Mouse (Mus musculus): Measurements from ENCODE around the gene Stard9. TPM values are rescaled to one million over a fixed set of nuclear protein-coding genes. Genes with fewer than 3 reads are reported as not detected.

Stard9 gene
- polyA plus RNA-seq, 1 experiment from 2014 or later: 4.5 TPM

DNA sequence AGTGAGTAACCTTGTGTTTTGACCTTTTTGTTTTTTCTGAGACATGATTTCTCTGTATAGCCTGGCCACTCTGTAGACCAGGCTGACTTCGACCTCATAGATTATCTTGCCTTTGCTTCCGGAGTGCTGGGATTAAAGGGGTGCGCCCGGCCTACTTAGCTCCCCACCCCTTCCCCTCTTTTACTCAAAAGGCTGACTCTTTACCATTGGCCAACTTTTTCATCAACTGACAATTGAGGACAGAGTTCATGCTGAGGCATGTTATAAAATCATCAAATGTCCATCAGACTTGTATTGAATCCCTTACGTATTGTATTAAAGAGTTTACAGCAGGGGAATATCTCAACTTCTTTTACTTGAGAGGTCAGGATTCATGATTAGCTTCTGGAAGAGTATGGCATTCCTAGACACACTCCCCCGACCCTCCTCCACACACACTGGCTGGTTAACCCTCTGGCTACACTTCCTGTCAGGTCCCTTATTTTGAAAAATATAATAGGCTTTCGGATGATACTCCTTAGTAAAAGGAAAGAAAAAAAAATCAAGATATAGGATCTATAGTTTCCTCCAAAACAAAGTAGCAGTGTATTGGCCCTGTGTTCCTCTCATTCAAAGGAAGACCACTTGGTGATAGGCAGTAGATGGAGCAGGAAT, 103.1 kb downstream of the Stard9 start:
- ATAC-seq (ENCODE audit: low FRiP score, low TSS enrichment): no peak; the same call in 1 of the 2 replicates
- peak overlapping the region; percentile 90 for H3K4me3 ChIP-seq (ENCODE audit: low read length)
- peak overlapping the region; percentile 75 for H3K4me2 ChIP-seq (replicated peaks; ENCODE audit: low read depth, low read length)
- 27% methylated on average over 7 of the region's 7 CpGs for WGBS
- no peaks in the 10 kb centered on the region for H3K27me3 ChIP-seq (ENCODE audit: insufficient read depth, low read length)
- peaks cover 27% of the 10 kb centered on the region for H3K4me1 ChIP-seq (ENCODE audit: insufficient read depth, low read length)
- peaks cover 16% of the 10 kb centered on the region for H3K36me3 ChIP-seq (ENCODE audit: insufficient read depth, low read length)
- H3K9ac ChIP-seq (replicated peaks; ENCODE audit: low read length): peak overlapping the region; percentile 93
- peak overlapping the region; percentile 88 for H3K27ac ChIP-seq (ENCODE audit: low read length)
- H3K9me3 ChIP-seq (ENCODE audit: low read length): no peaks in the 10 kb centered on the region

DNA sequence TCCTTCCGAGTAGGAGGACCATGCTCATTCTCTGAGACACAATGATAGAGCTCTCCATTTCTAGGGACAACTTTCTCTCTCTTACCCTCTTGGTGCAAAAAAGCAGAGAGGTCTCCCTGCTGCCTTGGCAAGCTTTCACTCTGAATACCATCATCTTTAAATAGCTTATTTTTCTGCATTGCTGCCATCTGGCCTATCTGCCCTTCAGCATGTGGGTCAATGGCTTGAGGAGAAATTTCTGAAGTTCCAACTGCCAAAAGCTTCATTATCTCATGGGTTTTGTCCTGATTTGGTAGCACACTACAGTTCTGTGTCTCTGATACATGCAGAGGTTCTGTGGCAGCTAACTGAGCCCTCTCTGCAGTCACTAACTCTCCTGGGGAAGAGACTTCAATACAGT, 116.6 kb downstream of the Stard9 start:
- Histone ChIP-seq H3K4me2 (replicated peaks; ENCODE audit: low read depth, low read length) (no peak overlapping the region), H3K36me3 (ENCODE audit: insufficient read depth, low read length) (peaks cover 20% of the 10 kb centered on the region), H3K4me3 (ENCODE audit: low read length) (no peak overlapping the region), H3K9me3 (ENCODE audit: low read length) (no peaks in the 10 kb centered on the region), H3K9ac (replicated peaks; ENCODE audit: low read length) (no peak overlapping the region), H3K27ac (ENCODE audit: low read length) (no peak overlapping the region), H3K4me1 (ENCODE audit: insufficient read depth, low read length) (no peaks in the 10 kb centered on the region), H3K27me3 (ENCODE audit: insufficient read depth, low read length) (no peaks in the 10 kb centered on the region)
- ATAC-seq (ENCODE audit: low FRiP score, low TSS enrichment): no peak
- WGBS: 94% methylated on average over 1 of the region's 1 CpGs

DNA sequence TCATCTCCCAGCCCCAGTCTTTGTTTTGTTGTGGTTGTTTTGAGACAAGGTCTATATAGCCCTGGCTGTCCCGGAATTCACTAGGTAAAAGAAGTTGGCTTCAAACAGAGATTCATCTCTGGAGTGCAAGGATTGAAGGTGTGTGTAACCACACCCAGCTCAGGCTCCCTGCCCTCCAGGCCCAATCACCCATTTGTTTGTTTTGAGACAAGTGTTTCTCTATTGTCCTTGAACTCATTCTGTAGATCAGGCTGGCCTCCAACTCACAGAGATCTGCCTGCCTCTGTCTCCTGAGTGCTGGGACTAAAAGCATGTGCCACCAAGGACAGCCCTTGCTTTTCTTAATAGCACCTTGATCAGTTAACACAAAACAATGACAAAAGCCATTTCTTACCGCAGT, 119.1 kb downstream of the Stard9 start:
- Histone ChIP-seq H3K9me3 (ENCODE audit: low read length) (no peaks in the 10 kb centered on the region), H3K9ac (replicated peaks; ENCODE audit: low read length) (no peak overlapping the region)
- 91% methylated on average over 2 of the region's 2 CpGs for WGBS

DNA sequence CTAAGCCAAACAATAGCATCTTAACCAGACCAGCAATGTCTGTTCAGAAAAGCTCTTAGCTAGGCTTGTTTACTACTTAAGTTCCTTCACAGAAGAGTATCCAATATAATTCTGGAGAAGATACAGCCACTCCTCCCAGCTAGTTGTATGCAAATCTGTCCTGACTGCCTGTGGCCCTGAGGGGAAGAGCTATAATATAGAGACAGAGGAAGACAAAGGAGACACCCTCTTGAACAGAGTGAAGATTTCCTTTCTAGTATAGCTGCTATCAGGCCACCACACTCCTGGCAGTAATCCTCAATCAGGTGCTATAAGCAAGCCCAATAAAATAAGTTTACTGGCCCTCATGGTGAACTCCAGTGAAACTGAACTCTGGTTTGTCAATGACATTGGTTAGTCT, 133.0 kb downstream of the Stard9 start:
- ATAC-seq (ENCODE audit: low FRiP score, low TSS enrichment): no peak
- H3K9ac ChIP-seq (replicated peaks; ENCODE audit: low read length): no peak overlapping the region
- no peaks in the 10 kb centered on the region for H3K9me3 ChIP-seq (ENCODE audit: low read length)
- H3K36me3 ChIP-seq (ENCODE audit: insufficient read depth, low read length): 0 out of 2 replicates have a peak, but pooled peaks cover 6% of the 10 kb centered on the region
- H3K27ac ChIP-seq (ENCODE audit: low read length): no peak overlapping the region
- no peak overlapping the region for H3K4me3 ChIP-seq (ENCODE audit: low read length)
- H3K4me2 ChIP-seq (replicated peaks; ENCODE audit: low read depth, low read length): no peak overlapping the region
- no peaks in the 10 kb centered on the region for H3K4me1 ChIP-seq (ENCODE audit: insufficient read depth, low read length)
- H3K27me3 ChIP-seq (ENCODE audit: insufficient read depth, low read length): no peaks in the 10 kb centered on the region

More for the DNA sequence above, 119.1 kb downstream of the Stard9 start:
- Histone ChIP-seq H3K4me3 (ENCODE audit: low read length) (no peak overlapping the region), H3K4me1 (ENCODE audit: insufficient read depth, low read length) (no peaks in the 10 kb centered on the region), H3K4me2 (replicated peaks; ENCODE audit: low read depth, low read length) (no peak overlapping the region), H3K36me3 (ENCODE audit: insufficient read depth, low read length) (peaks cover 20% of the 10 kb centered on the region), H3K27ac (ENCODE audit: low read length) (no peak overlapping the region), H3K27me3 (ENCODE audit: insufficient read depth, low read length) (no peaks in the 10 kb centered on the region)
- ATAC-seq (ENCODE audit: low FRiP score, low TSS enrichment): no peak

DNA sequence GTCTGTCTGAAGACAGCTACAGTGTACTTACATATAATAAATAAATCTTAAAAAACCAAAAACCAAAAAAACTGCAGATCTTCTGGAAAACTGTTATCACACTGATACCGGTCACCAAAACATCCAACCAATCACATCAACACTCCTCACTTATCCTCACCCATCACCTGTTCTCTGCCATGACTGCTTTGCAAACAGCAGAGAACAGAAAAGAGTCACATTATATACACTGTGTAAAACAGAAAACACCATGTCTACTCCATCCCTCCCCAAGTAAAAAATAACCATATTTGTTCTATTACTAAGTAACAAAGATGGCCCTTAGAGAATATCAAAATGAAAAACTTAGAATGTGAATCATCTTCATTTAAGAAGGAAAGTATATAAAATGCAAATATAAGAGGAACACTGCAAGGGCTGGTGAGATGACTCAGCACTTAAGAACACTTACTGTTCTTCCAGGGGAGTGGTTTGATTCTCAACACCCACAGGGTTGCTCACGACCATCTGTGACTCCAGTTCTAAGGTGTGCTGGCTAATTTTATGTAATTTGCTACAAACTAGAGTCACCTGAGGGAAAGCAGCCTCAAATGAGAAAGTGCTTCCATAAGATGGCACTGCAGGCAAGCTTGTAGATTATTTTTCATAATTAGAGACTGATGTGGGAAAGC, 141.5 kb downstream of the Stard9 start:
- 0 out of 2 replicates have a peak, but pooled peaks cover 3% of the 10 kb centered on the region for H3K36me3 ChIP-seq (ENCODE audit: insufficient read depth, low read length)
- H3K27ac ChIP-seq (ENCODE audit: low read length): no peak overlapping the region
- no peak overlapping the region for H3K4me2 ChIP-seq (replicated peaks; ENCODE audit: low read depth, low read length)
- H3K4me3 ChIP-seq (ENCODE audit: low read length): no peak overlapping the region
- WGBS: 95% methylated on average over 2 of the region's 2 CpGs
- no peaks in the 10 kb centered on the region for H3K27me3 ChIP-seq (ENCODE audit: insufficient read depth, low read length)
- no peak overlapping the region for H3K9ac ChIP-seq (replicated peaks; ENCODE audit: low read length)
- no peak for ATAC-seq (ENCODE audit: low FRiP score, low TSS enrichment)
- no peaks in the 10 kb centered on the region for H3K4me1 ChIP-seq (ENCODE audit: insufficient read depth, low read length)
- no peaks in the 10 kb centered on the region for H3K9me3 ChIP-seq (ENCODE audit: low read length)

Other genes starting within 250 kb of the Stard9 start
- gene Ganc, start 225.2 kb upstream of the Stard9 start, polyA plus RNA-seq (2015; fragmentation: Nextera tagmentation; extraction: Ambion mirVana): 11.7 and 12.9 TPM in 2 replicates
- 6.4 and 9.6 TPM in 2 replicates for gene Tmem87a, start 225.0 kb upstream of the Stard9 start, polyA plus RNA-seq (2015; fragmentation: Nextera tagmentation; extraction: Ambion mirVana)
- 1.4 and 1.8 TPM in 2 replicates for gene Capn3, start 173.1 kb upstream of the Stard9 start, polyA plus RNA-seq (2015; fragmentation: Nextera tagmentation; extraction: Ambion mirVana)
- 45.5 and 50.7 TPM in 2 replicates for gene Zfp106, start 65.3 kb upstream of the Stard9 start, polyA plus RNA-seq (2015; fragmentation: Nextera tagmentation; extraction: Ambion mirVana)
- gene Snap23, start 61.5 kb upstream of the Stard9 start, polyA plus RNA-seq (2015; fragmentation: Nextera tagmentation; extraction: Ambion mirVana): 55.2 and 57.4 TPM in 2 replicates
- 21.1 and 25.1 TPM in 2 replicates for gene Haus2, start 19.7 kb upstream of the Stard9 start, polyA plus RNA-seq (2015; fragmentation: Nextera tagmentation; extraction: Ambion mirVana)
- 23.1 and 24.8 TPM in 2 replicates for gene Lrrc57, start 19.6 kb upstream of the Stard9 start, polyA plus RNA-seq (2015; fragmentation: Nextera tagmentation; extraction: Ambion mirVana)
- gene Cdan1, start 221.0 kb downstream of the Stard9 start, polyA plus RNA-seq (2015; fragmentation: Nextera tagmentation; extraction: Ambion mirVana): 5.7 and 6.3 TPM in 2 replicates
- gene Ttbk2, start 221.5 kb downstream of the Stard9 start, polyA plus RNA-seq (2015; fragmentation: Nextera tagmentation; extraction: Ambion mirVana): 2.9 and 3.0 TPM in 2 replicates

Data from kidney, embryonic 16.5 days (tissue).